Mouse (Mus musculus): Measurements from ENCODE around the gene Tapt1. TPM values are rescaled to one million over a fixed set of nuclear protein-coding genes. Genes with fewer than 3 reads are reported as not detected.
"Not testable (repeated sequence)": the region's sequence is repeated elsewhere in the genome, so short reads cannot be mapped to it uniquely, and the experiment has no call there.

Tapt1 gene
- polyA plus RNA-seq (2016; fragmentation: Nextera tagmentation; extraction: Ambion mirVana), result 30.3 and 35.6 TPM in 2 replicates

GRCm38 (mm10) chr5:44226521-44227461 lies at the start of gene Tapt1:
TSS of gene Tapt1 (minus strand) at chr5:44226626.
- WGBS, result under 1% methylated on average over 107 of the region's 121 CpGs
- H3K27ac ChIP-seq (replicated peaks), result peak within 1 kb of the TSS; percentile 94
- H3K4me1 ChIP-seq, result peaks cover 24% of the 10 kb centered on the region
- no peaks in the 10 kb centered on the region for H3K27me3 ChIP-seq
- peak within 1 kb of the TSS; percentile 97 for H3K9ac ChIP-seq (replicated peaks)
- ATAC-seq (ENCODE audit: low FRiP score, low read depth), result peak; percentile 97
- peak within 1 kb of the TSS; percentile 78 for H3K4me2 ChIP-seq (replicated peaks)
- H3K36me3 ChIP-seq, result no peaks in the 10 kb centered on the region
- peak within 1 kb of the TSS; percentile 94 for H3K4me3 ChIP-seq
- H3K9me3 ChIP-seq, result no peaks in the 10 kb centered on the region

GRCm38 (mm10) chr5:44271564-44271963 lies 45.1 kb upstream of the Tapt1 start:
- H3K27me3 ChIP-seq, result no peaks in the 10 kb centered on the region
- H3K4me1 ChIP-seq, result no peaks in the 10 kb centered on the region
- ATAC-seq (ENCODE audit: low FRiP score, low read depth), result no peak
- no peak overlapping the region for H3K4me2 ChIP-seq (replicated peaks)
- H3K36me3 ChIP-seq, result no peaks in the 10 kb centered on the region
- no peaks in the 10 kb centered on the region for H3K9me3 ChIP-seq
- 82% methylated on average over 4 of the region's 4 CpGs for WGBS
- no peak overlapping the region for H3K4me3 ChIP-seq
- H3K9ac ChIP-seq (replicated peaks), result no peak overlapping the region
- no peak overlapping the region for H3K27ac ChIP-seq (replicated peaks)

GRCm38 (mm10) chr5:44268524-44268923 lies 42.1 kb upstream of the Tapt1 start:
- not testable (repeated sequence) for H3K4me2 ChIP-seq (replicated peaks); H3K27ac ChIP-seq (replicated peaks); H3K27me3 ChIP-seq; H3K9me3 ChIP-seq; H3K4me3 ChIP-seq; H3K4me1 ChIP-seq; H3K9ac ChIP-seq (replicated peaks); H3K36me3 ChIP-seq; ATAC-seq (ENCODE audit: low FRiP score, low read depth)
- WGBS, result 59% methylated on average over 2 of the region's 3 CpGs

GRCm38 (mm10) chr5:44261691-44262090 lies 35.3 kb upstream of the Tapt1 start:
- Histone ChIP-seq H3K27me3 (no peaks in the 10 kb centered on the region), H3K9ac (replicated peaks) (no peak overlapping the region), H3K36me3 (no peaks in the 10 kb centered on the region), H3K27ac (replicated peaks) (no peak overlapping the region), H3K4me3 (no peak overlapping the region), H3K9me3 (no peaks in the 10 kb centered on the region), H3K4me1 (no peaks in the 10 kb centered on the region), H3K4me2 (replicated peaks) (no peak overlapping the region)
- 94% methylated on average over 4 of the region's 5 CpGs for WGBS
- ATAC-seq (ENCODE audit: low FRiP score, low read depth), result no peak

- Histone ChIP-seq H3K36me3 (no peaks in the 10 kb centered on the region), H3K4me1 (no peaks in the 10 kb centered on the region), H3K4me3 (no peak overlapping the region), H3K4me2 (replicated peaks) (no peak overlapping the region), H3K27ac (replicated peaks) (no peak overlapping the region), H3K27me3 (no peaks in the 10 kb centered on the region), H3K9me3 (no peaks in the 10 kb centered on the region), H3K9ac (replicated peaks) (no peak overlapping the region)
- WGBS, result 79% methylated on average over 3 of the region's 3 CpGs
- no peak for ATAC-seq (ENCODE audit: low FRiP score, low read depth)
Observed at GRCm38 (mm10) chr5:44261172-44261571, 34.7 kb upstream of the Tapt1 start.

- Histone ChIP-seq H3K9me3 (no peaks in the 10 kb centered on the region), H3K27me3 (no peaks in the 10 kb centered on the region), H3K9ac (replicated peaks) (no peak overlapping the region), H3K27ac (replicated peaks) (no peak overlapping the region), H3K4me2 (replicated peaks) (no peak overlapping the region), H3K36me3 (no peaks in the 10 kb centered on the region), H3K4me3 (no peak overlapping the region), H3K4me1 (no peaks in the 10 kb centered on the region)
- no peak for ATAC-seq (ENCODE audit: low FRiP score, low read depth)
- 76% methylated on average over 3 of the region's 3 CpGs for WGBS
Observed at GRCm38 (mm10) chr5:44259678-44260077, 33.3 kb upstream of the Tapt1 start.

GRCm38 (mm10) chr5:44258163-44258562 lies 31.7 kb upstream of the Tapt1 start:
- no peak overlapping the region for H3K27ac ChIP-seq (replicated peaks)
- no peaks in the 10 kb centered on the region for H3K4me1 ChIP-seq
- 50% methylated on average over 1 of the region's 1 CpGs for WGBS
- H3K36me3 ChIP-seq, result no peaks in the 10 kb centered on the region
- H3K4me2 ChIP-seq (replicated peaks), result no peak overlapping the region
- H3K9ac ChIP-seq (replicated peaks), result no peak overlapping the region
- no peaks in the 10 kb centered on the region for H3K27me3 ChIP-seq
- no peak overlapping the region for H3K4me3 ChIP-seq
- ATAC-seq (ENCODE audit: low FRiP score, low read depth), result no peak
- no peaks in the 10 kb centered on the region for H3K9me3 ChIP-seq

GRCm38 (mm10) chr5:44257401-44257800 lies 31.0 kb upstream of the Tapt1 start:
- Histone ChIP-seq H3K4me1 (no peaks in the 10 kb centered on the region), H3K27ac (replicated peaks) (no peak overlapping the region), H3K36me3 (no peaks in the 10 kb centered on the region), H3K4me3 (no peak overlapping the region), H3K27me3 (no peaks in the 10 kb centered on the region), H3K4me2 (replicated peaks) (no peak overlapping the region), H3K9ac (replicated peaks) (no peak overlapping the region), H3K9me3 (no peaks in the 10 kb centered on the region)
- WGBS, result 76% methylated on average over 4 of the region's 4 CpGs
- no peak for ATAC-seq (ENCODE audit: low FRiP score, low read depth)

- H3K27me3 ChIP-seq, result no peaks in the 10 kb centered on the region
- H3K4me1 ChIP-seq, result no peaks in the 10 kb centered on the region
- H3K4me3 ChIP-seq, result no peak overlapping the region
- no peak overlapping the region for H3K9ac ChIP-seq (replicated peaks)
- no peaks in the 10 kb centered on the region for H3K36me3 ChIP-seq
- ATAC-seq (ENCODE audit: low FRiP score, low read depth), result no peak
- no peak overlapping the region for H3K27ac ChIP-seq (replicated peaks)
- 84% methylated on average over 3 of the region's 3 CpGs for WGBS
- H3K4me2 ChIP-seq (replicated peaks), result no peak overlapping the region
- H3K9me3 ChIP-seq, result no peaks in the 10 kb centered on the region
Observed at GRCm38 (mm10) chr5:44256512-44256911, 30.1 kb upstream of the Tapt1 start.

GRCm38 (mm10) chr5:44255756-44256398 lies 29.5 kb upstream of the Tapt1 start:
- no peak overlapping the region for H3K9ac ChIP-seq (replicated peaks)
- no peak for ATAC-seq (ENCODE audit: low FRiP score, low read depth)
- no peaks in the 10 kb centered on the region for H3K9me3 ChIP-seq
- H3K36me3 ChIP-seq, result no peaks in the 10 kb centered on the region
- H3K27me3 ChIP-seq, result no peaks in the 10 kb centered on the region
- H3K4me1 ChIP-seq, result no peaks in the 10 kb centered on the region
- H3K4me3 ChIP-seq, result no peak overlapping the region
- 79% methylated on average over 7 of the region's 7 CpGs for WGBS
- no peak overlapping the region for H3K27ac ChIP-seq (replicated peaks)
- H3K4me2 ChIP-seq (replicated peaks), result no peak overlapping the region

GRCm38 (mm10) chr5:44253449-44253848 lies 27.0 kb upstream of the Tapt1 start:
- Histone ChIP-seq H3K9ac (replicated peaks) (no peak overlapping the region), H3K4me2 (replicated peaks) (no peak overlapping the region), H3K4me1 (no peaks in the 10 kb centered on the region), H3K4me3 (no peak overlapping the region), H3K27me3 (no peaks in the 10 kb centered on the region), H3K9me3 (no peaks in the 10 kb centered on the region), H3K27ac (replicated peaks) (no peak overlapping the region), H3K36me3 (no peaks in the 10 kb centered on the region)
- ATAC-seq (ENCODE audit: low FRiP score, low read depth), result no peak
- WGBS, result 92% methylated on average over 6 of the region's 6 CpGs

GRCm38 (mm10) chr5:44252395-44252794 lies 26.0 kb upstream of the Tapt1 start:
- WGBS, result 76% methylated on average over 4 of the region's 4 CpGs

More at GRCm38 (mm10) chr5:44252395-44252794, 26.0 kb upstream of the Tapt1 start:
- Histone ChIP-seq H3K9ac (replicated peaks) (no peak overlapping the region), H3K36me3 (no peaks in the 10 kb centered on the region), H3K4me2 (replicated peaks) (no peak overlapping the region), H3K27ac (replicated peaks) (no peak overlapping the region), H3K9me3 (no peaks in the 10 kb centered on the region), H3K4me3 (no peak overlapping the region), H3K27me3 (no peaks in the 10 kb centered on the region), H3K4me1 (no peaks in the 10 kb centered on the region)
- ATAC-seq (ENCODE audit: low FRiP score, low read depth), result no peak
